Mouse (Mus musculus) hindbrain, postnatal 0 days (tissue): ENCODE data around the gene Lamc3. TPM values are rescaled to one million over a fixed set of nuclear protein-coding genes. Genes with fewer than 3 reads are reported as not detected.

Experiments
- ATAC-seq: fragments of 200-750 bp; cut with Nextera tagmentation; 2 replicates; pipeline ENCODE4 v1.8.0; 2017; ENCODE audit warnings: mild to moderate bottlenecking, moderate TSS enrichment, moderate library complexity
- DNase-seq: peaks from one replicate; pipeline ENCODE4 v3.0.0-alpha.2; 2015; ENCODE audit warnings: low spot score
- H3K27ac ChIP-seq: fragments of 300-500 bp; sonication (generic); 2 replicates; pipeline ENCODE4 v1.5.1; 2014; ENCODE audit warnings: mild to moderate bottlenecking
- H3K27me3 ChIP-seq: fragments of 300-500 bp; sonication (generic); 2 replicates; pipeline ENCODE4 v1.6.1; 2014; ENCODE audit warnings: low read length, mixed read lengths; ENCODE audit not compliant: insufficient read depth
- H3K36me3 ChIP-seq: fragments of 300-500 bp; sonication (generic); 2 replicates; pipeline ENCODE4 v1.6.1; 2014; ENCODE audit warnings: low read length, mixed read lengths; ENCODE audit not compliant: insufficient read depth
- H3K4me1 ChIP-seq: fragments of 300-500 bp; sonication (generic); 2 replicates; pipeline ENCODE4 v1.6.1; 2014; ENCODE audit warnings: antibody characterized with exemption, low read length, mixed read lengths; ENCODE audit not compliant: insufficient read depth
- H3K4me2 ChIP-seq: fragments of 300-500 bp; sonication (generic); 2 replicates; pipeline ENCODE4 v1.6.1; 2014; ENCODE audit warnings: low read depth, mild to moderate bottlenecking, low read length, moderate library complexity, mixed read lengths
- H3K4me3 ChIP-seq: fragments of 300-500 bp; sonication (generic); 2 replicates; pipeline ENCODE4 v1.5.1; 2014; ENCODE audit warnings: low read length
- H3K9ac ChIP-seq: fragments of 300-500 bp; sonication (generic); replicated peaks from 2 replicates; pipeline ENCODE4 v1.6.1; 2014; ENCODE audit warnings: mild to moderate bottlenecking, low read length, moderate library complexity, mixed read lengths
- H3K9me3 ChIP-seq: fragments of 300-500 bp; sonication (generic); 2 replicates; pipeline ENCODE4 v1.6.1; 2016; ENCODE audit warnings: low read length, mixed read lengths
- CTCF ChIP-seq: IDR thresholded peaks from 2 replicates; pipeline ENCODE4 v1.5.1; 2016; ENCODE audit warnings: antibody characterized with exemption, control low read depth, low read depth
- WGBS: fragments of 180-500 bp; shearing (Covaris S2); extraction: QIAGEN DNeasy Blood & Tissue Kit; methylation state at CpG from one replicate; pipeline ENCODE4 v1.1.7; 2014; 5-methylcytosine and 5-hydroxymethylcytosine counted together
- polyA plus RNA-seq: library from polyadenylated mRNA; unstranded; fragments of >200 nt; fragmentation: Nextera tagmentation; extraction: Ambion mirVana; gene quantifications from 2 replicates; pipeline ENCODE4 v1.2.1, GENCODE M21; 2015
- total RNA-seq: library from RNA; depleted of rRNA; stranded (reverse); fragments of >200 nt; gene quantifications from 2 replicates; pipeline ENCODE4 v1.2.3, GENCODE M21; 2014

Lamc3 gene
- total and polyA plus RNA-seq, 2 experiments from 2014 or later: 2.1 to 11.6 TPM

- Histone ChIP-seq H3K9ac (no peak overlapping the region), H3K27me3 (no peaks in the 10 kb centered on the region), H3K27ac (no peak overlapping the region), H3K36me3 (no peaks in the 10 kb centered on the region), H3K9me3 (no peaks in the 10 kb centered on the region), H3K4me3 (no peak overlapping the region), H3K4me2 (no peak overlapping the region), H3K4me1 (no peaks in the 10 kb centered on the region)
- TF ChIP-seq CTCF: no peak
- DNase-seq: no peak
- ATAC-seq: no peak
- WGBS: 76% methylated on average over 4 of the region's 4 CpGs
Measured at GRCm38 (mm10) chr2:31923645-31924044, 36.6 kb downstream of the Lamc3 start.

- Histone ChIP-seq H3K27me3 (no peaks in the 10 kb centered on the region), H3K4me3 (no peak overlapping the region), H3K4me1 (no peaks in the 10 kb centered on the region), H3K9me3 (no peaks in the 10 kb centered on the region), H3K9ac (no peak overlapping the region), H3K36me3 (no peaks in the 10 kb centered on the region), H3K4me2 (no peak overlapping the region), H3K27ac (no peak overlapping the region)
- no peak for ATAC-seq
- no peak for DNase-seq
- no peak for TF ChIP-seq CTCF
- WGBS: 22% methylated on average over 9 of the region's 9 CpGs
Measured at GRCm38 (mm10) chr2:31924811-31925210, 37.7 kb downstream of the Lamc3 start.

GRCm38 (mm10) chr2:31925936-31926335 is 38.8 kb downstream of the Lamc3 start:
- no peak for DNase-seq
- WGBS: 54% methylated on average over 4 of the region's 4 CpGs

GRCm38 (mm10) chr2:31929664-31930063 is 42.6 kb downstream of the Lamc3 start:
- no peak overlapping the region for H3K9ac ChIP-seq

More at GRCm38 (mm10) chr2:31925936-31926335, 38.8 kb downstream of the Lamc3 start:
- no peaks in the 10 kb centered on the region for H3K9me3 ChIP-seq
- no peak overlapping the region for H3K4me3 ChIP-seq
- H3K4me1 ChIP-seq: no peaks in the 10 kb centered on the region
- no peak overlapping the region for H3K27ac ChIP-seq
- ATAC-seq: no peak
- H3K27me3 ChIP-seq: no peaks in the 10 kb centered on the region
- no peaks in the 10 kb centered on the region for H3K36me3 ChIP-seq
- no peak for TF ChIP-seq CTCF
- no peak overlapping the region for H3K4me2 ChIP-seq
- H3K9ac ChIP-seq: no peak overlapping the region

GRCm38 (mm10) chr2:31934551-31934950 is 47.5 kb downstream of the Lamc3 start:
- no peak for DNase-seq
- no peaks in the 10 kb centered on the region for H3K9me3 ChIP-seq
- H3K27me3 ChIP-seq: no peaks in the 10 kb centered on the region
- H3K4me1 ChIP-seq: no peaks in the 10 kb centered on the region
- no peak overlapping the region for H3K9ac ChIP-seq
- no peaks in the 10 kb centered on the region for H3K36me3 ChIP-seq
- WGBS: 39% methylated on average over 4 of the region's 4 CpGs
- no peak for TF ChIP-seq CTCF
- H3K27ac ChIP-seq: no peak overlapping the region
- H3K4me3 ChIP-seq: no peak overlapping the region
- H3K4me2 ChIP-seq: no peak overlapping the region
- ATAC-seq: no peak

More at GRCm38 (mm10) chr2:31929664-31930063, 42.6 kb downstream of the Lamc3 start:
- no peak for DNase-seq
- 82% methylated on average over 3 of the region's 3 CpGs for WGBS
- no peak overlapping the region for H3K4me2 ChIP-seq
- H3K4me1 ChIP-seq: no peaks in the 10 kb centered on the region
- ATAC-seq: no peak
- H3K4me3 ChIP-seq: no peak overlapping the region
- H3K36me3 ChIP-seq: no peaks in the 10 kb centered on the region
- H3K27me3 ChIP-seq: no peaks in the 10 kb centered on the region
- no peaks in the 10 kb centered on the region for H3K9me3 ChIP-seq
- no peak overlapping the region for H3K27ac ChIP-seq
- TF ChIP-seq CTCF: no peak

- 54% methylated on average over 4 of the region's 4 CpGs for WGBS
- H3K27ac ChIP-seq: no peak overlapping the region
- H3K9me3 ChIP-seq: no peaks in the 10 kb centered on the region
- no peak overlapping the region for H3K4me2 ChIP-seq
- no peaks in the 10 kb centered on the region for H3K27me3 ChIP-seq
- TF ChIP-seq CTCF: no peak
- ATAC-seq (no peak), DNase-seq (no peak)
- H3K9ac ChIP-seq: no peak overlapping the region
- no peak overlapping the region for H3K4me3 ChIP-seq
- no peaks in the 10 kb centered on the region for H3K4me1 ChIP-seq
- H3K36me3 ChIP-seq: no peaks in the 10 kb centered on the region
Measured at GRCm38 (mm10) chr2:31935054-31935453, 48.0 kb downstream of the Lamc3 start.

GRCm38 (mm10) chr2:31938298-31938697 is 51.2 kb downstream of the Lamc3 start:
- 82% methylated on average over 1 of the region's 1 CpGs for WGBS

More at GRCm38 (mm10) chr2:31938298-31938697, 51.2 kb downstream of the Lamc3 start:
- H3K4me1 ChIP-seq: no peaks in the 10 kb centered on the region
- no peaks in the 10 kb centered on the region for H3K9me3 ChIP-seq
- H3K27me3 ChIP-seq: no peaks in the 10 kb centered on the region
- H3K27ac ChIP-seq: no peak overlapping the region
- H3K36me3 ChIP-seq: no peaks in the 10 kb centered on the region
- no peak overlapping the region for H3K9ac ChIP-seq
- no peak for TF ChIP-seq CTCF
- H3K4me3 ChIP-seq: no peak overlapping the region
- no peak overlapping the region for H3K4me2 ChIP-seq
- no peak for DNase-seq
- ATAC-seq: no peak
